Mouse (Mus musculus) lung, adult 2 months (tissue): ENCODE data around the gene Dcakd.

Experiments used
- CTCF ChIP-seq: fragments of 200-500 bp; IDR thresholded peaks from 2 replicates; pipeline ENCODE4 v1.5.1; 2011; ENCODE audit warnings: mild to moderate bottlenecking, low read length, control low read depth; ENCODE audit not compliant: insufficient read depth
- POLR2A ChIP-seq: fragments of 200-500 bp; IDR thresholded peaks from 2 replicates; pipeline ENCODE4 v1.6.1; 2011; ENCODE audit warnings: low read depth, mild to moderate bottlenecking, control low read depth, low read length, borderline replicate concordance; ENCODE audit errors: extremely low read depth

- TF ChIP-seq POLR2A (no peak), CTCF (no peak)
Measured at GRCm38 (mm10) chr11:102991681-102992080, 36.5 kb downstream of the Dcakd start.
